Mouse (Mus musculus) small intestine, adult 2 months (tissue): ENCODE results near the gene Cd300lb.
"Not testable (repeated sequence)": the region's sequence is repeated elsewhere in the genome, so short reads cannot be mapped to it uniquely, and the experiment has no call there.

Source experiments
- CTCF ChIP-seq: fragments of 200-500 bp; IDR thresholded peaks from 2 replicates; pipeline ENCODE4 v1.5.1; 2012; ENCODE audit warnings: low read depth, mild to moderate bottlenecking, control low read depth, inconsistent platforms, low read length, moderate library complexity, mixed read lengths; ENCODE audit not compliant: insufficient replicate concordance, insufficient read length; ENCODE audit errors: extremely low read depth
- POLR2A ChIP-seq: fragments of 200-500 bp; IDR thresholded peaks from 2 replicates; pipeline ENCODE4 v1.6.1; 2012; ENCODE audit warnings: low read depth, mild to moderate bottlenecking, control low read depth, inconsistent platforms, low read length, moderate library complexity

DNA sequence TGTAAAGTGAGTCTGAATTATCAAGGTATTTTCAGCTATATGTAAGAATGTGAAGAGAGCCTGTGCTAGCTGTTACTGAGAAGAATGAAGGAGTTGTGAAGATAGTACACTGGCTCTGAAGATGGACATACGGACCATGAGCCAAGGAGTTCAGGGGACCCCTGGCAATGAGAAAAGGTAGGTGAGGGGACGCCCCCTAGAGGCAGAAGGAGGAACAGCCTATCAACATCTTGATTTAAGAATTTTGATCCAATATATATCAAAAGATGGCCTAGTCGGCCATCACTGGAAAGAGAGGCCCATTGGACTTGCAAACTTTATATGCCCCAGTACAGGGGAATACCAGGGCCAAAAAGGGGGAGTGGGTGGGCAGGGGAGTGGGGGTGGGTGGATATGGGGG lies 24.6 kb downstream of the Cd300lb start:
- peak; percentile 29; the same call in 1 of the 2 replicates for TF ChIP-seq CTCF
- not testable (repeated sequence) for TF ChIP-seq POLR2A
